Mouse (Mus musculus) left cerebral cortex, adult 11 months (tissue): ENCODE results near the gene Sgip1.
A peak's percentile ranks its signal among the peaks of the same experiment; 100 is the strongest.

Experiments
- DNase-seq: peaks from one replicate; pipeline ENCODE4 v3.0.0; 2022; ENCODE audit warnings: low spot score

Sgip1 gene

GRCm38 (mm10) chr4:102775596-102776270, 34.6 kb downstream of the Sgip1 start:
- DNase-seq = no peak

- DNase-seq = no peak
Measured at GRCm38 (mm10) chr4:102779902-102780301, 38.8 kb downstream of the Sgip1 start.

- DNase-seq = no peak
Measured at GRCm38 (mm10) chr4:102783063-102783748, 42.1 kb downstream of the Sgip1 start.

GRCm38 (mm10) chr4:102785158-102785557, 44.1 kb downstream of the Sgip1 start:
- no peak for DNase-seq

GRCm38 (mm10) chr4:102792100-102792790, 51.1 kb downstream of the Sgip1 start:
- no peak for DNase-seq

- DNase-seq = no peak
Measured at GRCm38 (mm10) chr4:102801471-102801870, 60.4 kb downstream of the Sgip1 start.

- no peak for DNase-seq
Measured at GRCm38 (mm10) chr4:102801936-102802335, 60.8 kb downstream of the Sgip1 start.

GRCm38 (mm10) chr4:102804611-102805010, 63.5 kb downstream of the Sgip1 start:
- no peak for DNase-seq

- DNase-seq = no peak
Measured at GRCm38 (mm10) chr4:102806987-102807386, 65.9 kb downstream of the Sgip1 start.

GRCm38 (mm10) chr4:102808258-102808657, 67.2 kb downstream of the Sgip1 start:
- DNase-seq = no peak

GRCm38 (mm10) chr4:102809296-102809695, 68.2 kb downstream of the Sgip1 start:
- no peak for DNase-seq

GRCm38 (mm10) chr4:102810277-102810676, 69.2 kb downstream of the Sgip1 start:
- no peak for DNase-seq

- DNase-seq = no peak
Measured at GRCm38 (mm10) chr4:102811007-102811805, 70.1 kb downstream of the Sgip1 start.

GRCm38 (mm10) chr4:102813346-102813745, 72.2 kb downstream of the Sgip1 start:
- DNase-seq = no peak

GRCm38 (mm10) chr4:102821786-102822185, 80.7 kb downstream of the Sgip1 start:
- no peak for DNase-seq

GRCm38 (mm10) chr4:102824494-102824893, 83.4 kb downstream of the Sgip1 start:
- no peak for DNase-seq

- peak; percentile 22 for DNase-seq
Measured at GRCm38 (mm10) chr4:102826159-102826558, 85.1 kb downstream of the Sgip1 start.

- no peak for DNase-seq
Measured at GRCm38 (mm10) chr4:102828518-102828917, 87.4 kb downstream of the Sgip1 start.

GRCm38 (mm10) chr4:102833191-102833590, 92.1 kb downstream of the Sgip1 start:
- DNase-seq = no peak

GRCm38 (mm10) chr4:102833726-102834125, 92.6 kb downstream of the Sgip1 start:
- no peak for DNase-seq

- no peak for DNase-seq
Measured at GRCm38 (mm10) chr4:102834710-102835109, 93.6 kb downstream of the Sgip1 start.
